Mouse (Mus musculus) left cerebral cortex, postnatal 25 days (tissue): ENCODE results near the gene Nudt13. TPM values are rescaled to one million over a fixed set of nuclear protein-coding genes. Genes with fewer than 3 reads are reported as not detected.
"Not testable (repeated sequence)": the region's sequence is repeated elsewhere in the genome, so short reads cannot be mapped to it uniquely, and the experiment has no call there.

Source experiments
- DNase-seq, 2 experiments: peaks; one replicate each; pipeline ENCODE4 v3.0.0; 2022; ENCODE audit warnings: low spot score in 2 of 2, mixed read lengths in 1 of 2
- intact Hi-C: fragments of 180-260 bp; cut with DNase I; formaldehyde crosslinking; loops from one replicate; pipeline ENCODE4 v1.15.1; 2025
- total RNA-seq, 2 experiments: library from RNA; stranded (reverse); gene quantifications; 2 replicates each; pipeline ENCODE4 v1.2.3; 2021

Gene Nudt13
- 10 to 100 TPM; 15.6 to 18.8 TPM for total RNA-seq

GRCm38 (mm10) chr14:20294117-20294892, at the start of gene Nudt13:
Gene Nudt13, plus strand, starts transcription at chr14:20294697.
- peak; percentile 78 to 97 for DNase-seq
- intact Hi-C loops = no loop called here

GRCm38 (mm10) chr14:20245318-20245717, 49.2 kb upstream of the Nudt13 start:
- intact Hi-C loops = no loop called here
- no peak for DNase-seq

GRCm38 (mm10) chr14:20245861-20246260, 48.6 kb upstream of the Nudt13 start:
- intact Hi-C loops = no loop called here
- no peak for DNase-seq

- intact Hi-C loops = no loop called here
- DNase-seq = no peak
These were observed 47.7 kb upstream of the Nudt13 start for GRCm38 (mm10) chr14:20246811-20247266.

- no peak for DNase-seq
- intact Hi-C loops = loop anchor here (2.0 kb wide), 1 partner anchor 19 kb away; no protein-coding TSS in a partner anchor
These were observed 46.5 kb upstream of the Nudt13 start for GRCm38 (mm10) chr14:20248001-20248400.

GRCm38 (mm10) chr14:20250237-20251171, 44.0 kb upstream of the Nudt13 start:
- intact Hi-C loops = loop anchor here (10.0 kb wide), 1 partner anchor 546 kb away; no protein-coding TSS in a partner anchor
- DNase-seq = peak; percentile 34 to 56

GRCm38 (mm10) chr14:20258185-20259113, 36.0 kb upstream of the Nudt13 start:
- intact Hi-C loops = loop anchor here (1.0 to 10.0 kb wide), 2 partner anchors 144 to 554 kb away; no protein-coding TSS in a partner anchor
- peak; percentile 81 to 83 for DNase-seq

GRCm38 (mm10) chr14:20262346-20262745, 32.2 kb upstream of the Nudt13 start:
- no peak for DNase-seq
- intact Hi-C loops = loop anchor here (5.0 to 10.0 kb wide), 2 partner anchors 75 to 428 kb away; no protein-coding TSS in a partner anchor

- DNase-seq = peak; percentile 27 to 79
- intact Hi-C loops = loop anchor here (10.0 kb wide), 1 partner anchor 434 kb away; no protein-coding TSS in a partner anchor
These were observed 26.1 kb upstream of the Nudt13 start for GRCm38 (mm10) chr14:20268421-20268820.

- intact Hi-C loops = loop anchor here (10.0 kb wide), 1 partner anchor 434 kb away; no protein-coding TSS in a partner anchor
- DNase-seq = no peak
These were observed 25.3 kb upstream of the Nudt13 start, which contains the start of gene Kcnk16 for GRCm38 (mm10) chr14:20269082-20269809. Gene Kcnk16, minus strand, starts transcription at chr14:20269199.

- no peak for DNase-seq
- intact Hi-C loops = no loop called here
These were observed 3.1 kb upstream of the Nudt13 start for GRCm38 (mm10) chr14:20291391-20291790.

- peak in 1 of 2 experiments; percentile 9 for DNase-seq
- intact Hi-C loops = no loop called here
These were observed 450 bp downstream of the Nudt13 start for GRCm38 (mm10) chr14:20294947-20295346.

GRCm38 (mm10) chr14:20297616-20298015, 3.1 kb downstream of the Nudt13 start:
- intact Hi-C loops = no loop called here
- DNase-seq = no peak

GRCm38 (mm10) chr14:20298131-20298530, 3.6 kb downstream of the Nudt13 start:
- intact Hi-C loops = no loop called here
- peak in 1 of 2 experiments; percentile 17 for DNase-seq

- intact Hi-C loops, DNase-seq: not testable (repeated sequence)
These were observed 10.6 kb downstream of the Nudt13 start for GRCm38 (mm10) chr14:20305085-20305484.

- intact Hi-C loops = no loop called here
- no peak for DNase-seq
These were observed 20.6 kb downstream of the Nudt13 start for GRCm38 (mm10) chr14:20315137-20315536.

GRCm38 (mm10) chr14:20319420-20319819, 24.9 kb downstream of the Nudt13 start:
- intact Hi-C loops = no loop called here
- DNase-seq = peak; percentile 39 to 49

GRCm38 (mm10) chr14:20324196-20324595, 29.7 kb downstream of the Nudt13 start:
- peak in 1 of 2 experiments; percentile 48 for DNase-seq
- intact Hi-C loops = no loop called here
